Mouse (Mus musculus): ENCODE results near the gene Slc30a2.

Gene Slc30a2

GRCm38 (mm10) chr4:134397121-134397520, 54.1 kb downstream of the Slc30a2 start:
- DNase-seq (ENCODE audit: low read depth, low spot score) = no peak

DNA sequence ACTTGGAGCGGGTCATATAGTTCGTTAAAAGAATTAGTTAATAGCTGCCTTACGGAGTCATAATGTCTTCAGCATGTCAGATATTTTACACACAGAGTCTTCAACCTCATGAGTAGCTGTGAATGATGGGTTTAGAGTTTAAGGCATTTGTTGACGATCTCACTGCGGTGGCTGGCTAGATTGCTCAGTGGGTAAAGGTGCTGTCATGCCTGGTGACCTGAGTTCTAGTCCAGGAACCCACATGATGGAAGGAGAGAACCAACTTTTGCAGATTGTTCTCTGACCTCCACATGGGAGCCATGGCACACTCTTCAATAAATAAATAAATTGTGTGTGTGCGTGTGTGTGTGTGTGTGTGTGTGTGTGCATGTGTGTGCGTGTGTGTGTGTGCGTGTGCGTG, 54.8 kb downstream of the Slc30a2 start:
- no peak for DNase-seq (ENCODE audit: low read depth, low spot score)

DNA sequence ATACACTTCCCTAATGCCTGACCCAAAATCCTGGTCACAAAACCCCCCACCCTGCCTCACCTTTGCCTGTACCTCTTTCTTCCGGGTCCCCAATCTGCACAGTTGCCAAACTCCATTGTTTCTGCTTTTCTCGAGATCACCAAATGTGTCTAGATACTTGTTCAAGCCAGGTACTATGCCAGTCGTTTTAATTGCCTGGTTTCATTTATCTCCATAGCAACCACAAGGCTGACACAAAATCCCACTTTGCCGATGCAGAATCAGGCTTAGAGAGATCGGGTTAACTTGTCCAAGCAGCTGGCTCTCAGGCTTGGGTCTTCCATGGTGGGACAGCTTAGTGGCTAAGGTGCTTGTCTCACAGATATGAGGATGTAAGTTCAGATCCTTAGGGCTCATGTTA, 57.2 kb downstream of the Slc30a2 start:
- no peak for DNase-seq (ENCODE audit: low read depth, low spot score)

GRCm38 (mm10) chr4:134401181-134401661, 58.2 kb downstream of the Slc30a2 start:
- no peak for DNase-seq (ENCODE audit: low read depth, low spot score)

DNA sequence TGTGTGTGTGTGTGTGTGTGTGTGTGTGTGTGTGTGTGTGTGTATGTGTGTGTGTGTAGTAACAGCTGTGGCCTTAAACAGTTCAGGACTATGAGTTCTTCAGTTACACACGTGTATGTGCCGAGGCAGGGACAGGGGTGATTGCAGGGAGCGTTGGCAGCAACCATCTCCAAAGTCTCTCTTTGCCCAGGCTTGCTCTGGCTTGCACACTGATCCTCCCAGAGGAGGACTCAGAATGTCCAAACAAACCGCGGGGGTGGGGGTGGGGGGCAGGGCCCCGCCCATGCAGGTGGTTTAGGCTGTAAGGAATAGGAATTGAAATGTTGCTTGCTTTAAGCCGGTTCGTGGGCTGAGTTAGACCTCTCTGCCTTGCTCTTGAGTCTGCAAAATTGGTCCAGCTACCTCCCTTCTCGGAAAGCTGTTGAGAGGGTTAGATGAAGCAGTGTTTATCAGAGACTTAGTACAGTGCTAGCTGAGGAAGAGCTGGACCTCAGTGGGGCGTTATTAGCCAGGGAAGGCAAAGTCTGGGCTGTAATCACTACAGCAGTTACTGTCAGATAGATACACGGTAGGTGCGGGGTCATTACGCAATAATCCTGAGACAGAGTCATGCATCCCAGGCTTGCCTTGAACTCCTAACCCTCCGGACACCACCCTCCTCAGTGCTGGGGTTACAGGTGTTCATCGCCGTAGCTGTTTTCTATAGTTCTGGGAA, 59.0 kb downstream of the Slc30a2 start:
- DNase-seq (ENCODE audit: low read depth, low spot score) = no peak

DNA sequence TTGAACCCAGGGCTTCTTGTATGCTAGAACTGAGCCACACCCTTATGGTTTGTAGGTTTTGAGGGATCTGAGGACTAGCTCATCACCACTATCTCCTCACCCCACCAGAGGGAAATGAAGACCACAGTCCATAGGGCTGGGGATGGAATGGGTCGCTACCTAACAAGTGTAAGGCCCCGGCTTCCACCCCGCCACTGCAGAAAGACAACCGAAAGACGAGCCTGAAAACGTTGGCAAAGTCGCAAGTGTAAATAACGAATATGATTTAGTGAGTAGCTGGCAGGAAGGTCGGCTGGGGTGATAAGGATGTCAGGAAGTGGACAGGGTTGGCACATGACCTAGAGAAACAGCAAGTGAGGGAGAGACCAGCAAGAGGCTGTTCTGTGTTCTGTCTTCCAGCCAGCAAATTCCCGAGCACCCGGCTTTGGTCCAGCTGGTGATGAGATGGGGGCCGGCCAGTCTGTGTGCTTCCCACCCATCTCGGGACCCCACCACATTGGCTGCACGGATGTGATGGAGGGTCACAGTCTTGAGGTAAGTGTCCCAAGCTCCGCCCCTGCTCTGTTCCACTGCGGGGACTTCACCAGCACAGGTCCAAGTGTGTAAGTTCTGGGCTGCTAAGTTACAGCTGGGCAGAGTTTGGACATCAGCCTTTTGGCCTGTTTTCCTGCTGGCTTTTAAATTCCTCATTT, 59.7 kb downstream of the Slc30a2 start:
- no peak for DNase-seq (ENCODE audit: low read depth, low spot score)

- DNase-seq (ENCODE audit: low read depth, low spot score) = no peak
Observed at GRCm38 (mm10) chr4:134403721-134404120, 60.7 kb downstream of the Slc30a2 start.

Measured in telencephalon, adult 2 months (tissue).